Mouse (Mus musculus): ENCODE results near the gene Jun. TPM values are rescaled to one million over a fixed set of nuclear protein-coding genes. Genes with fewer than 3 reads are reported as not detected.

Jun gene
- total RNA-seq, 2 experiments from 2014 or later = 56.8 to 140 TPM

DNA sequence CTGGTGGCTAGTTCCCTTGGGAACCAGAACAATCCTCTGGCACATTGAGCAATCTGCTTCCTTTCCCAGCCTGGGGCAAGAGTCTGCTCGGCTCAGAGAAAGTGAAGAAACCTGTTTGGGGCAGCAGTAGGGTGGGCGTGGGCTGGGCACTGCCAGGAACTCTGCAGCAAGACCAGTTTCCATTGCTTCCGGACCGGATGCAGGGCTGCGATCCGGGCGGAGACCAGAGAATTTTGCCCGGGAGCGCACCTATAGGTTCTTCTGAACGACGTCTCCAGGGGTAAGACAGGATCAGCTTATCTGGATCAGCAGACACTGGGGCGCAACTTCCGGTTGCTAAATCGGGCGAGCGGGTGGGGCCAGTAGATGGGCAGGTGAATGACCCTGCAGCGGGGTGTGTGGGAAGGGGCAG lies 23.6 kb upstream of the Jun start:
- DNase-seq (ENCODE audit: low spot score) = no peak

- no peak for DNase-seq (ENCODE audit: low spot score)
Measured at GRCm38 (mm10) chr4:95074319-95074718, 22.3 kb upstream of the Jun start.

DNA sequence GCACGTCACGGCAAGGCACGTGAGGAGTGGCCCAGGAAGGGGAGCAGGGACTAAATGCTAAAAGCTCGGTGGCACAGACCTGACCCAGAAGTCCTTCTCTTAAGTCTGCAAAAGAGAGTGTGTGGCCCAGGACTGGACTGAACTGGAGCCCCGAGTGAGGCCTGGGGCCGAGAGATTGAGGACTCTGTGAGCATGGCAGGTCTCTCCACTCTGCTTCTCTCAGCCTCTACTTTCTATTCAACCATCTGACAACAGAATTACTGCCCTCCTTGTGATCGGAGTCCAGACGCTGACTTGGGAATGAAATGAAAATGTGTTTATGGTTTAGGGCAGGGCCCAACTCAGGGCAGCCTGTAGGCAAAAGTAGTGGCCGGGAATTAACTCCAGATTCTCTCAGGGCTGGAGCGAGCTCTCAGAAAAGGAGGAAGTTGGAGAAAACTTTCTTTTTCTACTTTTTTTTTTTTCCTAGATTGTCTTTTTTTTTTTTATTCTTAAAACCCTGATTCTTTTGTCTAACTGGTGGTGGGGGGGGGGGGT lies 21.3 kb upstream of the Jun start:
- DNase-seq (ENCODE audit: low spot score) = no peak

GRCm38 (mm10) chr4:95070407-95070806 lies 18.4 kb upstream of the Jun start:
- DNase-seq (ENCODE audit: low spot score) = no peak

DNA sequence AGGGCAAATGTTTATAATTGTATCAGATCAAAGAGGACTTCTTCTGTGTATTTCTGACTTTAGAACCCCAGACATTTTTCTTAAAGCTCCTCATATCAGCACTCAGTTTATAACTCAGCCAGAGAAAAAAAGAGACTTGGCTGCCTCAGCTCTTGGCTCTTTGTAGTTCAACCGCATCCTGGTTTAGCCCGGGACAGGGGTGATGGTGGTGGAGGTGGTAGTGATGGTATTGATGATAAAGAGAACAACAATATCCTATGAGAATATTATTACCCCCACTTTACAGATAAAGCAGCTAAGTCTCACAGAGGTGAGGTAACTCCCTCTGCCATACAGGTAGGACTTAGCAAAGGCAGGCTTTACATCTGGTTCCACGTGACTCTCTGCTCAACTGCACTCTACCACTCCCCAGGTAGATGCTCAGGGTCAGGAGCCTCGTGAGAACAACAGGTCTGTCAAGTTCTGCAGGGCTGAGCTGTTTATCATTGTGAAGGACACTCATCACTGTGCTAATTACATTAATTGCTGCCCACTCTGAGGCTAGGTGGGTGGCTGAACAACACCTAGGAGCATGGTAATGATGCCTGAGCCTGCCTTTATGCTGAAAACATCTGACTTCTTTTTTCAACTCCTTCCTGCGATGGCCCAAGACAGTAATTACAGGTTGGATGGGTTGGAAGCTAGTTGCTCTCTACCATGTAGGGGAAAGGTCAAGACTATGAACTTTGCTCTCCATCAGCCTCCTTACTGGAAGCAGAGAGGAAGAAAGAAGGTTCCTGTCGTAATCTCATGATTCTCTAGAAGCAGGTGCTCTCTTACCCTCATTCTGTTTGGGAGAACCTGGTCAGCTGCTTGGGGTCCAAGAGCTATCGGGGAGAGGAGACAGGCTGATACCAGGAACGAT lies 16.3 kb upstream of the Jun start:
- DNase-seq (ENCODE audit: low spot score) = no peak

DNA sequence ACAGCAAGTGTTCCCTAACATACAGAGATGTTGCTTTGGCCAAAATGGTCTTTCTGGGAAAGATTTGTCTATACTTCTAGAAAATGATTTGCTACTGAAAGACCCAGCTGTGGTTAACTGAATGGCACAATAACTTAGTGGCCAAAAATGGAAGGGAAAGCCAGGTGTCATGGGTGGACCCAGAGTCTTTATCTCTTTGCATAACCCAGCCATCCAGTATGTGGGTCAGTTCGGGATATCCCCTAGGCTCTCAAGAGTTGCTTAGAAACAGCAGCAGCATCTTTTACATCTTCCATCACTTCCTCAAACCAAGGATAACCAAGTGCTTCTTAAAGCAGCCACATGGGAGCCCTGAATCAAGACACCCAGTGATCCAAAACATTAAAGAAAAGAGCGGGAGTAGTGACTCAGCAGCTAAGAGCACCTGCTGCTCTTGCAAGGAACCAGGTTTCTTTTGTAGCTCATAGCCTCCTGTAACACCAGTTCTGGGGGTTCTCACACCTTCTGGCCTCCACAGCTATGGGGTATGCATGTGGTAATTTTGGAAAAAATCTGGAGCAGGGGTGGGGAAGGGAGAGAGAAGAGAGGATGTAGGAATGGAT lies 11.7 kb upstream of the Jun start:
- no peak for DNase-seq (ENCODE audit: low spot score)

DNA sequence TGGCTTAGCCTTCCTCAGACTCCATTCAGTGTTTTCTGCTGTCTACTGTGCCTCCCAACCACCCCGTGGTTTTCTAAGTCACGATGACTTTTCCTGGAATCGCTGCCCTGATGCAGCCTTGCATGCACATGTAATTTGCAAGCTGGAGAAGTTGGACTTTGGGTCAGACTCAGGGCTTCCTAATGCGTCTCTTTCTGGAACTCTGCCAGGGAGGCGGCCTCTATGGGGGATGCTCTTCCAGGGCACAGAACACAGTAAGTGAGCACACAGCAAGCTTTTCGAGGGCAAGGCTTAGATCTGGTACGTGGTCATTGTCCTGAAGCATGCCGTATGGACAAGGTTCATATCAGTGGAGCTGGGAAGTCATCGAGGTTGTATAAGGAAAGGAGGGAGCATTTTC lies 10.9 kb upstream of the Jun start:
- DNase-seq (ENCODE audit: low spot score) = no peak

GRCm38 (mm10) chr4:95057264-95057663 lies 5.2 kb upstream of the Jun start:
- DNase-seq (ENCODE audit: low spot score) = no peak

- DNase-seq (ENCODE audit: low spot score) = no peak
Measured at GRCm38 (mm10) chr4:95055276-95055675, 3.3 kb upstream of the Jun start.

- no peak for DNase-seq (ENCODE audit: low spot score)
Measured at GRCm38 (mm10) chr4:95054336-95054735, 2.3 kb upstream of the Jun start.

DNA sequence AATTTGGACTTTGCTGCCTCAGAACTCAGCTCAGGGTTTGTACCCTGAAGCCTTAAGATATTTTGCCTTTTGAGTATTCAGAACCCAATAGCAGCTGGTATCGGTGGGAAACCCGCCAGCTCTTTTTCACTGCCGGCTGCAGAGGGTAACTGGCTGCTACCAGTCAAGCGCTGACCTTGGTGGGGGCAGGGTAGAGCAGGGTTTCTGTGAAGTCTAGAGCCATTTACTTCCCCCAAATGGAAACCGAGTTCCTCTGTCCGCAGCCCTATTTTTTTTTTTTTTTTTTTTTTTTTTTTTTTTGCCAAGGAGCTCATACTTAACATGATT lies 1.7 kb upstream of the Jun start:
- peak; percentile 84 for DNase-seq (ENCODE audit: low spot score)

DNA sequence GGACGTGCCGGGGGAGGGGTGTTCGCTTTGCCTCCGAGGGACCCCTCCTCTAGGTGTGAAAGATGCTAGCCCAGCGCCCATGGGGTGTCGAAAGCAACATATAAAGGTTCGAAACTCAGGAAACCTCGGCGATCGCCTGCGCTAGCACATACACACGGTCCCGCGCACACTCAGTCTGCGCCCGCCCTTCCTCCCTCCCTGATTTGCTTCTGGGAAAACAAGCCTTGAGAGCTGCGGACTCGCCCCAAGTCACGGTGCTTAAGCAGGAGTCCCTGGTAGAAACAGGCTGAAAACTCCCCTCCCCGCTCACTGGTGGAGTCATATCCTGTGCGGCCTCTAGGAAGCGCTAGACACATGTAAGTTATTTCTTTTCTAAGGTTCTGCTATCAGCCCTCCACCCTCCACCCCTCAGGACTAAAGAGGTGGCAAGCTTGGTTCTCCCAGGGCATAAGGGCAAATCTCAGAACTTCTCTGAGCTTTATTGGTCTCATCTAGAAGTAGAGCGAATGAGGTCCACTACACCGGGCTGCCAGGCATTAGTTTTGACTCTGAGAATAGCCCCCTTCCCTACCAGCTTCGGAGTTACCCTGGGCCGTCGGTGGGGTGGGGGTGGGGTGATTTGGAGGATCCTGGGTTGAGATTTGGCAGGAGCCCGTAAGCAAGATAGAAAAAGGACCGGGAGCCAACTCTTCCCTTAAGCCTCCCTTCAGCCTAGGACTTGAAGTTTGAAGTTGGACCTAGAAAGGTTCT lies 1.2 kb upstream of the Jun start:
- peak; percentile 97 for DNase-seq (ENCODE audit: low spot score)

- DNase-seq (ENCODE audit: low spot score) = peak; percentile 62
Measured at GRCm38 (mm10) chr4:95051311-95051871, 631 bp downstream of the Jun start.

- peak; percentile 76 for DNase-seq (ENCODE audit: low spot score)
Measured at GRCm38 (mm10) chr4:95050518-95051278, 1.3 kb downstream of the Jun start.

DNA sequence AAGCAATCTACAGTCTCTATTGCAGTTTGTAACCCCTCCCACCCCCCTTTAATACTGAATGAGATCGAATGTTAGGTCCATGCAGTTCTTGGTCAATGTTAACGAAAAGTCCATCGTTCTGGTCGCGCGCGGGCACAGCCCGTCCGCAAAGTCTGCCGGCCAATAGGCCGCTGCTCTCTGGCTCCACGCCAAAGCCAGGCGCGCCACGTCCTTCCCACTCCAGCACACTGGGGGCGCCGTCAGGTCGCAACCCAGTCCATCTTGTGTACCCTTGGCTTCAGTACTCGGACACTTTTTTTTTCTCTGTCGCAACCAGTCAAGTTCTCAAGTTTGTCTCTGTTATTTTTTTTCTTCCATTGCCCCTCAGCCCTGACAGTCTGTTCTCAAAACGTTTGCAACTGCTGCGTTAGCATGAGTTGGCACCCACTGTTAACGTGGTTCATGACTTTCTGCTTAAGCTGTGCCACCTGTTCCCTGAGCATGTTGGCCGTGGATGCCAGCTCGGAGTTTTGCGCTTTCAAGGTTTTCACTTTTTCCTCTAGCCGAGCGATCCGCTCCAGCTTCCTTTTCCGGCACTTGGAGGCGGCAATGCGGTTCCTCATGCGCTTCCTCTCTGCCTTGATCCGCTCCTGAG lies 2.0 kb downstream of the Jun start:
- peak; percentile 89 for DNase-seq (ENCODE audit: low spot score)

DNA sequence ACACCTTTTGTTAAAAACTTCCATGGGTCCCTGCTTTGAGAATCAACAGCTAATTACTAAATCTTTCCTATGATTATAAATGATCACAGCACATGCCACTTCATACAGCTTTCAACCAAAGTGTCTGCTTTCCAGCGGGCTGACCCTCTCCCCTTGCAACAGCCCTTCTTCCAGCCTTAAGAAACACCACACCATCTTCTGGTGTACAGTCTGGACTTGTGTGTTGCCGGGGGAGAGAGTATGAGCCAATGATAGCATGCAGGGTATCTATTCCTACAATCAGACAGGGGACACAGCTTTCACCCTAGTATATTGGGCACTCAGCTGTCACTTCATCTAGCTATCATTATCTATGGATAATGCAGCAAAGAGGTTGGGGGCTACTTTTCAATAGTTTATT lies 2.9 kb downstream of the Jun start:
- no peak for DNase-seq (ENCODE audit: low spot score)

- no peak for DNase-seq (ENCODE audit: low spot score)
Measured at GRCm38 (mm10) chr4:95048731-95049100, 3.3 kb downstream of the Jun start.

DNA sequence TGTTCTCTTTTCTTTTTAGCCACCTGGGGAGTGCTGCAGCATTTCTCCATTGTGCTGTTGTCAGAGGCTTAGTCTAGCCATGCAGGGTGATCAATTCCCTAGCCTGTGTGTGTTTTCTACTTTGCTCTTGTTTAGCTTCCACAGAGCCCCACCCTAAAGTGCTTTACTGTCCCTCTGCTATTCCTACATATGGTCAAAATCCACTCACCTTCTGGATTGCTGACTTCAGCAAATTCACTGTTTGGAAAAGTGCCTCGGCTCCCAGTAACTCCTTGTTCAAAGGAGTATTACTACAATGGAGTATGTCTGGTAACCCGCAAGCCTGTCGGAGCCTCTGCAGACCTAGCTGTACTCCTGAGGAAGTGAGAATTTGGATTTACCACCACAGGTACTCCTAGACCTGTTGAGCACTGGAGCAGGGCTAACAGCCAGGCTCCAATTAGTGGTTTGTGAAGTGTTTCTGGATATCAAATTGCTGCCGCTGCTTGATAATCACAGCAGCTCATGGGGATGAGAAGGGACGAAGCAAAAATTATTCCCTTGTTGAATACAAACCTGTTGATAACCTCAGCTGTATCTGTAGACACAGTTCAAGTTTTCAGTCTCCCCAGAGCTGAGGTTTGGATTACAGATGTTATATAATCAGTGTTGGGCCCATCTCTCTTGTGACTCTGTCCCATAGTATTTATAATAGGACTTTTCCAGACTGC lies 3.8 kb downstream of the Jun start:
- no peak for DNase-seq (ENCODE audit: low spot score)

- no peak for DNase-seq (ENCODE audit: low spot score)
Measured at GRCm38 (mm10) chr4:95045133-95045532, 6.9 kb downstream of the Jun start.

- no peak for DNase-seq (ENCODE audit: low spot score)
Measured at GRCm38 (mm10) chr4:95044721-95045120, 7.3 kb downstream of the Jun start.
